Mouse (Mus musculus) heart, postnatal 0 days (tissue): ENCODE data around the gene Vwa3a. TPM values are rescaled to one million over a fixed set of nuclear protein-coding genes. Genes with fewer than 3 reads are reported as not detected.

Experiments used
- ATAC-seq: fragments of 200-750 bp; cut with Nextera tagmentation; 2 replicates; pipeline ENCODE4 v1.8.0; 2017; ENCODE audit warnings: low read depth, moderate number of reproducible peaks, moderate library complexity; ENCODE audit not compliant: insufficient read depth
- DNase-seq: peaks from one replicate; pipeline ENCODE4 v3.0.0-alpha.2; 2016; ENCODE audit warnings: low spot score
- H3K27ac ChIP-seq: fragments of 300-500 bp; sonication (generic); 2 replicates; pipeline ENCODE4 v1.5.1; 2014; ENCODE audit warnings: low read depth, mild to moderate bottlenecking
- H3K27me3 ChIP-seq: fragments of 300-500 bp; sonication (generic); 2 replicates; pipeline ENCODE4 v1.6.1; 2014; ENCODE audit warnings: low read length, mixed read lengths; ENCODE audit not compliant: control insufficient read depth, insufficient read depth
- H3K36me3 ChIP-seq: fragments of 300-500 bp; sonication (generic); replicated peaks from 2 replicates; pipeline ENCODE4 v1.6.1; 2014; ENCODE audit warnings: low read length, mixed read lengths; ENCODE audit not compliant: control insufficient read depth, insufficient read depth
- H3K4me1 ChIP-seq: fragments of 300-500 bp; sonication (generic); 2 replicates; pipeline ENCODE4 v1.6.1; 2014; ENCODE audit warnings: antibody characterized with exemption; ENCODE audit not compliant: control insufficient read depth, insufficient read depth
- H3K4me2 ChIP-seq: fragments of 300-500 bp; sonication (generic); 2 replicates; pipeline ENCODE4 v1.6.1; 2014; ENCODE audit warnings: low read depth, mild to moderate bottlenecking, low read length, moderate library complexity
- H3K4me3 ChIP-seq: fragments of 300-500 bp; sonication (generic); 2 replicates; pipeline ENCODE4 v1.5.1; 2014; ENCODE audit warnings: low read depth, low read length
- H3K9ac ChIP-seq: fragments of 300-500 bp; sonication (generic); replicated peaks from 2 replicates; pipeline ENCODE4 v1.6.1; 2014; ENCODE audit warnings: low read depth, low read length, mixed read lengths
- H3K9me3 ChIP-seq: fragments of 300-500 bp; sonication (generic); replicated peaks from 2 replicates; pipeline ENCODE4 v1.6.1; 2016; ENCODE audit warnings: low read length; ENCODE audit not compliant: control insufficient read depth
- CTCF ChIP-seq: IDR thresholded peaks from 2 replicates; pipeline ENCODE4 v1.5.1; 2016; ENCODE audit warnings: antibody characterized with exemption, control low read depth, low read depth
- EP300 ChIP-seq: IDR thresholded peaks from 2 replicates; pipeline ENCODE4 v1.6.1; 2016; ENCODE audit warnings: antibody characterized with exemption, low read depth
- WGBS: fragments of 180-500 bp; shearing (Covaris S2); extraction: QIAGEN DNeasy Blood & Tissue Kit; methylation state at CpG from one replicate; pipeline ENCODE4 v1.1.7; 2014; 5-methylcytosine and 5-hydroxymethylcytosine counted together
- polyA plus RNA-seq: library from polyadenylated mRNA; unstranded; fragments of >200 nt; fragmentation: Nextera tagmentation; extraction: Ambion mirVana; gene quantifications from 2 replicates; pipeline ENCODE4 v1.2.1, GENCODE M21; 2015
- total RNA-seq: library from RNA; depleted of rRNA; stranded (reverse); fragments of >200 nt; gene quantifications from 2 replicates; pipeline ENCODE4 v1.2.3, GENCODE M21; 2014; ENCODE audit warnings: low replicate concordance; rRNA removed

Vwa3a gene
- total RNA-seq (0.04 and 2.2 TPM in 2 replicates), polyA plus RNA-seq (0.85 and 1.1 TPM in 2 replicates)

GRCm38 (mm10) chr7:120739018-120739417 is at the start of gene Vwa3a:
Gene Vwa3a, plus strand, starts transcription at chr7:120739318.
- Histone ChIP-seq H3K27ac (peak within 1 kb of the TSS; percentile 26), H3K27me3 (no peaks in the 10 kb centered on the region), H3K4me3 (no peak within 1 kb of the TSS), H3K9me3 (no peaks in the 10 kb centered on the region), H3K36me3 (peaks cover 6% of the 10 kb centered on the region; the same call in 1 of the 2 replicates), H3K4me1 (peaks cover 16% of the 10 kb centered on the region), H3K4me2 (peak within 1 kb of the TSS; percentile 27), H3K9ac (no peak within 1 kb of the TSS)
- ATAC-seq (no peak), DNase-seq (no peak)
- TF ChIP-seq EP300 (no peak), CTCF (no peak)
- WGBS: 61% methylated on average over 6 of the region's 6 CpGs

GRCm38 (mm10) chr7:120690634-120691033 is 48.5 kb upstream of the Vwa3a start:
- DNase-seq: no peak
- H3K4me3 ChIP-seq: no peak overlapping the region
- peaks cover 14% of the 10 kb centered on the region for H3K4me1 ChIP-seq
- H3K27ac ChIP-seq: no peak overlapping the region
- peaks cover 7% of the 10 kb centered on the region; the same call in 1 of the 2 replicates for H3K36me3 ChIP-seq
- TF ChIP-seq EP300 (no peak), CTCF (peak; percentile 28)
- H3K9ac ChIP-seq: no peak overlapping the region
- H3K9me3 ChIP-seq: no peaks in the 10 kb centered on the region
- 63% methylated on average over 4 of the region's 4 CpGs for WGBS
- ATAC-seq: no peak
- H3K4me2 ChIP-seq: no peak overlapping the region
- H3K27me3 ChIP-seq: no peaks in the 10 kb centered on the region

GRCm38 (mm10) chr7:120693831-120694375 is 45.2 kb upstream of the Vwa3a start:
- Histone ChIP-seq H3K27me3 (no peaks in the 10 kb centered on the region), H3K4me2 (no peak overlapping the region), H3K4me3 (no peak overlapping the region), H3K9ac (no peak overlapping the region), H3K4me1 (no peaks in the 10 kb centered on the region), H3K36me3 (peaks cover 15% of the 10 kb centered on the region; the same call in 1 of the 2 replicates), H3K27ac (no peak overlapping the region), H3K9me3 (no peaks in the 10 kb centered on the region)
- 95% methylated on average over 5 of the region's 5 CpGs for WGBS
- TF ChIP-seq CTCF: no peak
- TF ChIP-seq EP300: no peak
- no peak for ATAC-seq
- no peak for DNase-seq

GRCm38 (mm10) chr7:120695196-120695595 is 43.9 kb upstream of the Vwa3a start:
- Histone ChIP-seq H3K27ac (no peak overlapping the region), H3K4me1 (no peaks in the 10 kb centered on the region), H3K4me3 (no peak overlapping the region), H3K9me3 (no peaks in the 10 kb centered on the region), H3K9ac (no peak overlapping the region), H3K4me2 (no peak overlapping the region), H3K27me3 (no peaks in the 10 kb centered on the region), H3K36me3 (peaks cover 15% of the 10 kb centered on the region; the same call in 1 of the 2 replicates)
- TF ChIP-seq EP300 (no peak), CTCF (no peak)
- no peak for ATAC-seq
- no peak for DNase-seq
- 36% methylated on average over 6 of the region's 6 CpGs for WGBS

GRCm38 (mm10) chr7:120695641-120696040 is 43.5 kb upstream of the Vwa3a start:
- TF ChIP-seq EP300: no peak
- no peak for TF ChIP-seq CTCF

GRCm38 (mm10) chr7:120696331-120696730 is 42.8 kb upstream of the Vwa3a start:
- Histone ChIP-seq H3K36me3 (peaks cover 15% of the 10 kb centered on the region; the same call in 1 of the 2 replicates), H3K4me1 (no peaks in the 10 kb centered on the region), H3K9me3 (no peaks in the 10 kb centered on the region), H3K27ac (no peak overlapping the region), H3K4me3 (no peak overlapping the region), H3K27me3 (no peaks in the 10 kb centered on the region), H3K9ac (no peak overlapping the region), H3K4me2 (no peak overlapping the region)
- DNase-seq: no peak
- ATAC-seq: no peak
- WGBS: 93% methylated on average over 2 of the region's 2 CpGs
- TF ChIP-seq CTCF (no peak), EP300 (no peak)

More at GRCm38 (mm10) chr7:120695641-120696040, 43.5 kb upstream of the Vwa3a start:
- DNase-seq: no peak
- no peak overlapping the region for H3K4me2 ChIP-seq
- no peaks in the 10 kb centered on the region for H3K27me3 ChIP-seq
- H3K9me3 ChIP-seq: no peaks in the 10 kb centered on the region
- peaks cover 15% of the 10 kb centered on the region; the same call in 1 of the 2 replicates for H3K36me3 ChIP-seq
- WGBS: 76% methylated on average over 1 of the region's 1 CpGs
- no peak overlapping the region for H3K9ac ChIP-seq
- no peak overlapping the region for H3K27ac ChIP-seq
- no peak overlapping the region for H3K4me3 ChIP-seq
- no peaks in the 10 kb centered on the region for H3K4me1 ChIP-seq
- no peak for ATAC-seq
